In genomic region chr6:5394971-5395370, GRCm38 (mm10) we compare ENCODE assay signal across 11 mouse cellular contexts. TPM values are rescaled to one million over a fixed set of nuclear protein-coding genes. Genes with fewer than 3 reads are reported as not detected.
A peak's percentile ranks its signal among the peaks of the same experiment; 100 is the strongest.
DNase-seq lines count a peak whose midpoint lies in the region; ATAC-seq and TF ChIP-seq lines count a peak whose summit lies in the region.
"Had no signal": no experiment of that assay in that cellular context is flagged by ENCODE, and none has a peak within 500 bp of the region (broad histone marks: within the 10 kb centered on the region; RNA-seq: fewer than 3 reads in every experiment).

No protein-coding gene starts in this region.

- TF ChIP-seq CTCF in lung, embryonic 14.5 days (IDR thresholded peaks at IDR 0.05; ENCODE audit: low read depth): no peak

- intact Hi-C loops in heart, postnatal 14 days (cut with DNase I): loop anchor here (5.0 kb wide), 1 partner anchor 648 kb away; the partner anchor contains the start of genes Peg10 and Sgce

- no peak overlapping the region for H3K4me3 ChIP-seq in lung, embryonic 14.5 days (ENCODE audit: low read depth, low read length)
- H3K4me3 ChIP-seq: neural tube, embryonic 12.5 days had no signal

- no peaks in the 10 kb centered on the region for H3K9me3 ChIP-seq in lung, embryonic 14.5 days (ENCODE audit: low read depth, low read length)
- H3K9me3 ChIP-seq: neural tube, embryonic 12.5 days had no signal

- H3K4me2 ChIP-seq in lung, embryonic 14.5 days: peak overlapping the region; percentile 40
- H3K4me2 ChIP-seq: neural tube, embryonic 12.5 days had no signal

- H3K9ac ChIP-seq in lung, embryonic 14.5 days: no peak overlapping the region
- H3K9ac ChIP-seq: neural tube, embryonic 12.5 days had no signal

- no peaks in the 10 kb centered on the region for H3K27me3 ChIP-seq in lung, embryonic 14.5 days (ENCODE audit: insufficient read depth, low read length)
- H3K27me3 ChIP-seq: neural tube, embryonic 12.5 days had no signal

- DNase-seq in lung, embryonic 14.5 days: peak; percentile 75
- DNase-seq in lung, postnatal 36 days: no peak
- DNase-seq in heart, adult 9 months (ENCODE audit: low spot score in 2 of 2): peak; percentile 24
- DNase-seq in heart, postnatal 14 days: peak; percentile 29 to 40
- DNase-seq in retina, embryonic 14.5 days (ENCODE audit: low spot score): no peak
- DNase-seq in adrenal gland, adult 2 months: no peak
- DNase-seq: gastrocnemius, postnatal 25 days; kidney, adult 11 months; right cerebral cortex, postnatal 25 days had no signal

- no peaks in the 10 kb centered on the region for H3K36me3 ChIP-seq in lung, embryonic 14.5 days (ENCODE audit: insufficient read depth)
- H3K36me3 ChIP-seq: neural tube, embryonic 12.5 days had no signal

- ATAC-seq in lung, embryonic 14.5 days (ENCODE audit: insufficient read depth): peak; percentile 77
- ATAC-seq in megakaryocyte-erythroid progenitor cell, adult 5-6 weeks (replicated peaks; ENCODE audit: low FRiP score, low TSS enrichment, poor library complexity, severe bottlenecking): peak; percentile 69

- peak overlapping the region; percentile 1; the same call in 1 of the 2 replicates for H3K27ac ChIP-seq in lung, embryonic 14.5 days (ENCODE audit: low read depth)
- H3K27ac ChIP-seq: neural tube, embryonic 12.5 days had no signal

- no peaks in the 10 kb centered on the region; the same call in 1 of the 2 replicates for H3K4me1 ChIP-seq in lung, embryonic 14.5 days (ENCODE audit: insufficient read depth)

- 6% methylated on average over 4 of the region's 4 CpGs for WGBS in lung, embryonic 14.5 days

RNA-seq across cellular contexts. Expression of gene Asb4, which starts 11.8 kb away (rescaled TPM):
- polyA plus RNA-seq in lung, embryonic 14.5 days (2014; fragmentation: Nextera tagmentation; extraction: Ambion mirVana): 8.6 and 10.8 TPM in 2 replicates
- 1 to 10 TPM; 6.8 to 8.2 TPM for total RNA-seq in heart, postnatal 14 days (2021)
- total RNA-seq in megakaryocyte-erythroid progenitor cell, adult 5-6 weeks (2014; fragmentation: Nextera tagmentation): not detected in 2 replicates
- total RNA-seq in megakaryocyte-erythroid progenitor cell, adult 5-6 weeks (2017): not detected in 2 replicates
- total RNA-seq in adrenal gland, adult 2 months (2021): 1 to 10 TPM; 1.6 to 2.4 TPM
- 0.68 and 1.8 TPM in 2 replicates for polyA plus RNA-seq in adrenal gland, adult 2 months (2012; rRNA removed)

Comparison
In these comparisons a context has a peak if more than half of its experiments do, and no peak if none do; other contexts are left out.
1. DNase-seq: peak in lung, embryonic 14.5 days (single experiment), heart, adult 9 months (2 of 2) and heart, postnatal 14 days (2 of 2); none in lung, postnatal 36 days (single experiment), retina, embryonic 14.5 days (single experiment) and adrenal gland, adult 2 months (single experiment).